ENCODE assay signal across 12 mouse cellular contexts in genomic region chr4:139197453-139197852, GRCm38 (mm10). TPM values are rescaled to one million over a fixed set of nuclear protein-coding genes. Genes with fewer than 3 reads are reported as not detected.
DNase-seq lines count a peak whose midpoint lies in the region; ATAC-seq and TF ChIP-seq lines count a peak whose summit lies in the region.
"Had no signal": no experiment of that assay in that cellular context is flagged by ENCODE, and none has a peak within 500 bp of the region (broad histone marks: within the 10 kb centered on the region; RNA-seq: fewer than 3 reads in every experiment).

No protein-coding gene starts in this region.

- peak overlapping the region; percentile 20 for H3K4me2 ChIP-seq in heart, embryonic 12.5 days
- H3K4me2 ChIP-seq in embryonic facial prominence, embryonic 15.5 days (replicated peaks): no peak overlapping the region
- peak overlapping the region; percentile 27 for H3K4me2 ChIP-seq in liver, embryonic 15.5 days
- H3K4me2 ChIP-seq: hindbrain, embryonic 15.5 days had no signal

- no peak for DNase-seq in heart, postnatal 36 days
- no peak for DNase-seq in right cerebral cortex, postnatal 14 days
- DNase-seq in left cerebral cortex, postnatal 10 days (ENCODE audit: extremely low spot score in 1 of 2, low spot score in 2 of 2): no peak
- DNase-seq: cerebellum, adult 11 months had no signal

- TF ChIP-seq POLR2A in ES-Bruce4 (IDR thresholded peaks at IDR 0.05; ENCODE audit: insufficient read depth, low read length): no peak

- no peak for TF ChIP-seq CTCF in ES-Bruce4 (IDR thresholded peaks at IDR 0.05; ENCODE audit: low read depth, low read length)

- H3K36me3 ChIP-seq in heart, embryonic 12.5 days: peaks cover 8% of the 10 kb centered on the region
- peaks cover 5% of the 10 kb centered on the region; the same call in 1 of the 2 replicates for H3K36me3 ChIP-seq in ES-Bruce4 (ENCODE audit: control insufficient read depth, insufficient read depth, low read length, poor library complexity, severe bottlenecking)
- peaks cover 8% of the 10 kb centered on the region for H3K36me3 ChIP-seq in embryonic facial prominence, embryonic 15.5 days
- H3K36me3 ChIP-seq in liver, embryonic 15.5 days (replicated peaks): no peaks in the 10 kb centered on the region; the same call in 1 of the 2 replicates
- H3K36me3 ChIP-seq: hindbrain, embryonic 15.5 days had no signal

- H3K27ac ChIP-seq in heart, embryonic 12.5 days (ENCODE audit: poor library complexity, severe bottlenecking): 0 out of 2 replicates have a peak overlapping the region, but pooled peaks have one; percentile 25
- H3K27ac ChIP-seq in ES-Bruce4 (ENCODE audit: insufficient read depth, low read length): peak overlapping the region; percentile 76
- H3K27ac ChIP-seq in embryonic facial prominence, embryonic 15.5 days (replicated peaks): 0 out of 2 replicates have a peak overlapping the region, but pooled peaks have one; percentile 17
- peak overlapping the region; percentile 67 for H3K27ac ChIP-seq in liver, embryonic 15.5 days (replicated peaks)
- H3K27ac ChIP-seq: hindbrain, embryonic 15.5 days had no signal

- H3K4me3 ChIP-seq in heart, embryonic 12.5 days: no peak overlapping the region
- no peak overlapping the region for H3K4me3 ChIP-seq in ES-Bruce4 (ENCODE audit: low read depth, low read length)
- no peak overlapping the region for H3K4me3 ChIP-seq in embryonic facial prominence, embryonic 15.5 days (replicated peaks)
- H3K4me3 ChIP-seq in liver, embryonic 15.5 days (replicated peaks): no peak overlapping the region
- H3K4me3 ChIP-seq: hindbrain, embryonic 15.5 days had no signal

- peak; percentile 81 for TF ChIP-seq EP300 in ES-Bruce4 (IDR thresholded peaks at IDR 0.05; ENCODE audit: insufficient read depth, low read depth, low read length)

- intact Hi-C loops in heart, postnatal 36 days (cut with DNase I): no loop called here
- intact Hi-C loops in left cerebral cortex, postnatal 10 days (cut with DNase I): no loop called here

- H3K27me3 ChIP-seq in heart, embryonic 12.5 days (replicated peaks): no peaks in the 10 kb centered on the region
- no peaks in the 10 kb centered on the region for H3K27me3 ChIP-seq in ES-Bruce4 (ENCODE audit: control insufficient read depth, insufficient read depth, low read length, poor library complexity, severe bottlenecking)
- H3K27me3 ChIP-seq in embryonic facial prominence, embryonic 15.5 days: no peaks in the 10 kb centered on the region
- no peaks in the 10 kb centered on the region for H3K27me3 ChIP-seq in liver, embryonic 15.5 days
- H3K27me3 ChIP-seq: CH12.LX; hindbrain, embryonic 15.5 days had no signal

- WGBS in heart, embryonic 12.5 days: 49% methylated on average over 5 of the region's 5 CpGs
- WGBS in embryonic facial prominence, embryonic 15.5 days: 66% methylated on average over 5 of the region's 5 CpGs
- 28% methylated on average over 5 of the region's 5 CpGs for WGBS in liver, embryonic 15.5 days (ENCODE audit: insufficient replicate concordance)

- no peaks in the 10 kb centered on the region for H3K9me3 ChIP-seq in heart, embryonic 12.5 days (replicated peaks)
- no peaks in the 10 kb centered on the region for H3K9me3 ChIP-seq in ES-Bruce4 (replicated peaks; ENCODE audit: control insufficient read depth, insufficient read depth, low read length, poor library complexity, severe bottlenecking)
- H3K9me3 ChIP-seq in embryonic facial prominence, embryonic 15.5 days (replicated peaks): no peaks in the 10 kb centered on the region
- H3K9me3 ChIP-seq in liver, embryonic 15.5 days (replicated peaks): no peaks in the 10 kb centered on the region
- H3K9me3 ChIP-seq: hindbrain, embryonic 15.5 days had no signal

- H3K9ac ChIP-seq in heart, embryonic 12.5 days: peak overlapping the region; percentile 13; the same call in 1 of the 2 replicates
- no peak overlapping the region for H3K9ac ChIP-seq in ES-Bruce4 (ENCODE audit: low read depth, poor library complexity, severe bottlenecking)
- no peak overlapping the region for H3K9ac ChIP-seq in embryonic facial prominence, embryonic 15.5 days
- no peak overlapping the region for H3K9ac ChIP-seq in liver, embryonic 15.5 days
- H3K9ac ChIP-seq: hindbrain, embryonic 15.5 days; lung, embryonic 14.5 days had no signal

- peaks cover 76% of the 10 kb centered on the region for H3K4me1 ChIP-seq in heart, embryonic 12.5 days (replicated peaks)
- peaks cover 17% of the 10 kb centered on the region for H3K4me1 ChIP-seq in ES-Bruce4 (ENCODE audit: control insufficient read depth, insufficient read depth, low read length)
- peaks cover 57% of the 10 kb centered on the region for H3K4me1 ChIP-seq in embryonic facial prominence, embryonic 15.5 days
- peaks cover 94% of the 10 kb centered on the region for H3K4me1 ChIP-seq in liver, embryonic 15.5 days (replicated peaks)

- ATAC-seq in heart, embryonic 12.5 days (ENCODE audit: insufficient number of reproducible peaks, low FRiP score): no peak
- no peak for ATAC-seq in embryonic facial prominence, embryonic 15.5 days (ENCODE audit: insufficient number of reproducible peaks, low FRiP score, low TSS enrichment, low read depth)
- no peak for ATAC-seq in liver, embryonic 15.5 days (ENCODE audit: insufficient read depth)
- ATAC-seq in frontal cortex, adult (ENCODE audit: low TSS enrichment): no peak

RNA-seq across cellular contexts. Expression of gene Capzb, which starts 4.8 kb away (rescaled TPM):
- polyA plus RNA-seq in heart, embryonic 12.5 days (2016; fragmentation: Nextera tagmentation; extraction: Ambion mirVana): 395 and 402 TPM in 2 replicates
- 100 to 1,000 TPM; 393 to 443 TPM for total RNA-seq in heart, postnatal 36 days (2021)
- polyA plus RNA-seq in ES-Bruce4 (2011; ENCODE audit: insufficient read depth, insufficient read length, low read depth, missing spikeins): 293 and 299 TPM in 2 replicates
- 389 and 397 TPM in 2 replicates for polyA plus RNA-seq in embryonic facial prominence, embryonic 15.5 days (2015; fragmentation: Nextera tagmentation; extraction: Ambion mirVana)
- 148 and 153 TPM in 2 replicates for polyA plus RNA-seq in liver, embryonic 15.5 days (2015; fragmentation: Nextera tagmentation; extraction: Ambion mirVana)
- 100 to 1,000 TPM; 343 to 357 TPM for total RNA-seq in left cerebral cortex, postnatal 10 days (2021)

Comparison
In these comparisons a context has a peak if more than half of its experiments do, and no peak if none do; other contexts are left out.
1. H3K27ac ChIP-seq: peak in every context shown above with its lines; median percentile 76 in ES-Bruce4; 67 in liver, embryonic 15.5 days; 25 in heart, embryonic 12.5 days; 17 in embryonic facial prominence, embryonic 15.5 days.